Mouse (Mus musculus): ENCODE data around the gene Egfl8. TPM values are rescaled to one million over a fixed set of nuclear protein-coding genes. Genes with fewer than 3 reads are reported as not detected.
A peak's percentile ranks its signal among the peaks of the same experiment; 100 is the strongest.

Egfl8 gene
- polyA plus RNA-seq, 1 experiment from 2014 or later, result 1.3 TPM

DNA sequence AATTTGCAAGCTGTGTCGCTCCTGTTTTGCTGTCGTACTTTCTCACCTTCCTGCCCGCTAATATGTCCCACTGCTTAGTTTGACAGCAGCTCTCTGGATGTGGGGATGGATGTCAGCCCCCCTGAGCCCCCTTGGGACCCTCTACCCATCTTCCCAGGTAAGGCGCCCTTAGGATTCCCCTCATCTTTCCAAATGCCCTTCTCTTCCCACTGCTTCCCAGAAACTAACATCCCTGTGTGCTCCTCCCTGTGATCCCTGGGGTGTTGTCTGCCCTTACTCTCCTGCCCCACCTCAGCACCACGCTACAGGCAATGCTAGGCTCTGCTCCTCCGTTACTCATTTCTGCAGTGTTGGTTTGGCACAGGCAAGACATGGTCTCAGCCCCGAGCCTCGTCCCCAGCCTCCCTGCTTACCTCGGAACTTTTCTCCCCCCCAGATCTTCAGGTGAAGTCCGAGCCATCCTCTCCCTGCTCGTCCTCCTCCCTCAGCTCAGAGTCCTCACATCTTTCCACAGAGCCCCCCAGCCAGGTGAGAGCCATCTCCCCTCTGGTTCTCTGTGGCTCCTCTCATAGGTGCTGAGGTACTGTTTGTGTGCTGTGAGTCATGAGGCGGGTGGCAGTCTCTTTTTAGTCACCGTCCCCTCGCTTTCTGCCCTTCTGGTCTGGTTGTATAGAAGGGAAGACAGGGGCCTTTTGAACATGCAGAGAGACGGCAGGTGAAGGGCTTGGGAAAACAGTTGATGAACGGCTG lies 32.5 kb upstream of the Egfl8 start:
- H3K9ac ChIP-seq, result peak overlapping the region; percentile 88; the same call in 1 of the 2 replicates

DNA sequence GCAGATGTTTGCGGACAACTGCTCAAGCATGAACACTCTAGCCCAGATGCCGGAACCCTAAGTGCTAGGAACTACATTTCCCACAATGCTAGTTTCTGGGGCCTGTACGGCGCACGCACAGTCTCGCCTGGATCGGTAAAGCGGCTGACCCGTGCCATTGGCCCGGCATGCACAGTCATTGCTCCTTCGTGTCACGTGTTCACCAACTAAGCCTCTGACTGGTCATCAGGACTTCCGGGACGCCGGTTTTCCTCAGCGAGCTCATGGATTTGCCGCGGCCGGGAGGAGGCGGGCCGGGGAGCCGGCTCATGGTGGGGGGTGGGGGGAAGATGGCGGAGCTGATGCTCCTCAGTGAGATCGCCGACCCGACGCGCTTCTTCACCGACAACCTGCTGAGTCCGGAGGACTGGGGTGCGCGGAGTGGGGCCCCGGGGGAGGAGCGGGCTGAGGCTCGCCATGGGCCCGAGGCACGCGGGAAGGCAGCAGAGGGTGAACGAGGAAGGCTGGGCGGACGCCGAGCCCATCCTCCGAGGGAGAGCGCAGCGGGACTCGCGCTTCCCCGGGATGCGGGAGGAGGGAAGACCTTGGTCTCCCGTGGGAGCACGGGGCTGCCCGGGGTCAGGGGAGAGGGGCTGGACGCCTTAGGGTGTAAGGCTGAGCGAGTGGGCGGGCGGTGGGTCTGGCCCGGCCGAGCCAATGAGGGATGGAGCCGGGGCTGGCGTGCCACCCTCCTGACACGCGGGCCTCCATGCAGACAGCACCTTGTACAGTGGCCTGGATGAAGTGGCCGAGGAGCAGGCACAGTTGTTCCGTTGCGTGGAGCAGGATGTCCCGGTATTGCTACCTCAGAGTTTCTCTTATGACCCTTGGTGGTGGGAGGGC lies 31.4 kb upstream of the Egfl8 start, which contains the start of gene Atf6b:
Gene Atf6b, plus strand, starts transcription at position 241 of the 882 bp plus-strand sequence.
- Histone ChIP-seq H3K9ac (peak within 1 kb of the TSS; percentile 88), H3K4me2 (peak within 1 kb of the TSS; percentile 84), H3K4me3 (peak within 1 kb of the TSS; percentile 100), H3K9me3 (replicated peaks) (no peaks in the 10 kb centered on the region), H3K4me1 (replicated peaks) (peaks cover 29% of the 10 kb centered on the region), H3K27me3 (no peaks in the 10 kb centered on the region), H3K36me3 (peaks cover 30% of the 10 kb centered on the region), H3K27ac (peak within 1 kb of the TSS; percentile 76)
- WGBS, result under 1% methylated on average over 66 of the region's 66 CpGs
- ATAC-seq (replicated peaks; ENCODE audit: insufficient number of reproducible peaks, insufficient read depth, low FRiP score, low read depth), result peak; percentile 97

More for the DNA sequence above, 32.5 kb upstream of the Egfl8 start:
- Histone ChIP-seq H3K4me2 (peak overlapping the region; percentile 84), H3K4me3 (peak overlapping the region; percentile 100), H3K4me1 (replicated peaks) (peaks cover 29% of the 10 kb centered on the region), H3K27me3 (no peaks in the 10 kb centered on the region), H3K9me3 (replicated peaks) (no peaks in the 10 kb centered on the region), H3K27ac (no peak overlapping the region), H3K36me3 (peaks cover 42% of the 10 kb centered on the region)
- 80% methylated on average over 16 of the region's 16 CpGs for WGBS
- ATAC-seq (replicated peaks; ENCODE audit: insufficient number of reproducible peaks, insufficient read depth, low FRiP score, low read depth), result no peak

DNA sequence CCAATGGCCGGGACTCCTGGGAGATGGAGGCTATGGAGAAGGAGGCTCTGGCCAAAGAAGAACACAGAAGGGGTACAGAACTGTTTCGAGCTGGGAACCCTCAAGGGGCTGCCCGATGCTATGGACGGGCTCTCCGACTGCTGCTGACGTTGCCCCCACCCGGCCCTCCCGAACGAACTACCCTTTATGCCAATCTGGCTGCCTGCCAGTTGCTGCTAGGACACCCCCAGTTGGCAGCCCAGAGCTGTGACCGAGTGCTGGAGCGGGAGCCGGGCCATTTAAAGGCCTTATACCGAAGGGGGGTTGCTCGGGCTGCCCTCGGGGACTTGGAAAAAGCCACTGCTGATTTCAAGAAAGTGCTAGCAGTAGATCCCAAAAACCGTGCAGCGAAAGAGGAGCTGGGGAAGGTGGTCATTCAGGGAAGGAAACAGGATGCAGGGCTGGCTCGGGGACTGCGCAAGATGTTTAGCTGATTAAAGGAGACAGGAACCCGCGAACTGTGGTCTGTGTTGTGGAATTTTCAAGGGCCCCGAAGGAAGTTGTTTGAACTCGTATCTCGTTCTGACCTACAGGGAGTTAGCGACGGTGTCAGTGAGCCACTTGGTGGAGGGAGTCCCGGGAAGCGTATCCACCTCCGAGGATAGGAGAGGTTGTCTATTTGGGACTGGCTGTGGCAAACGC lies 30.2 kb upstream of the Egfl8 start:
- H3K4me1 ChIP-seq (replicated peaks), result peaks cover 34% of the 10 kb centered on the region
- peaks cover 18% of the 10 kb centered on the region for H3K36me3 ChIP-seq
- H3K4me2 ChIP-seq, result peak overlapping the region; percentile 84
- ATAC-seq (replicated peaks; ENCODE audit: insufficient number of reproducible peaks, insufficient read depth, low FRiP score, low read depth), result no peak
- no peaks in the 10 kb centered on the region for H3K9me3 ChIP-seq (replicated peaks)
- no peak overlapping the region for H3K27ac ChIP-seq
- H3K9ac ChIP-seq, result no peak overlapping the region
- 78% methylated on average over 30 of the region's 30 CpGs for WGBS
- H3K27me3 ChIP-seq, result no peaks in the 10 kb centered on the region
- H3K4me3 ChIP-seq, result no peak overlapping the region

DNA sequence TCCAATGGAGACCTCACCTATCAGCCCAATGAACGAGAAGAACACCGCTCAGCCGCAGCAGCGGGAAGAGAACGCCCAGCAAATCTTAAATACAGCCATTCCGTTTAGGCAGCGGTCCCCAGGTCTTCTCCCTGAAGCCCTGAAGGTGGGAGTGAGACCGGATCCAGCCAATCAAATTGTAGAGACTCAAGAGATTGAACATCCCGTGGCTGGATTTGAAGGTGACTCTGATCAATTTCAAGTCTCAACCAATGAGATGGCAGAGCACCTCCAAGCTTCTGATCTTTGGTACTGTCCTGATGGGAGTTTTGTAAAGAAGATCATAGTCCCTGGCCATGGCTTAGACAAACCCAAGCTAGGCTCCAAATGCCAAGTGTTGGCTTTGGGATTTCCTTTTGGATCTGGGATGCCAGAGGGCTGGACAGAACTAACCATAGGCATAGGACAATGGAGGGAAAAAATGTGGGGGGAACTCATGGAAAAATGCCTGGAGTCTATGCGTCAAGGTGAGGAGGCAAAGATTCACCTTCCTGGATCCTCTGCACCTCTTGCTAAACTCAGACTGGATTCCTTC lies 29.6 kb upstream of the Egfl8 start:
- Histone ChIP-seq H3K4me2 (peak overlapping the region; percentile 84), H3K9ac (peak overlapping the region; percentile 68), H3K4me1 (replicated peaks) (peaks cover 41% of the 10 kb centered on the region), H3K27me3 (no peaks in the 10 kb centered on the region), H3K9me3 (replicated peaks) (no peaks in the 10 kb centered on the region), H3K4me3 (peak overlapping the region; percentile 66), H3K36me3 (peaks cover 12% of the 10 kb centered on the region), H3K27ac (peak overlapping the region; percentile 79; the same call in 1 of the 2 replicates)
- ATAC-seq (replicated peaks; ENCODE audit: insufficient number of reproducible peaks, insufficient read depth, low FRiP score, low read depth), result no peak
- 38% methylated on average over 10 of the region's 10 CpGs for WGBS

DNA sequence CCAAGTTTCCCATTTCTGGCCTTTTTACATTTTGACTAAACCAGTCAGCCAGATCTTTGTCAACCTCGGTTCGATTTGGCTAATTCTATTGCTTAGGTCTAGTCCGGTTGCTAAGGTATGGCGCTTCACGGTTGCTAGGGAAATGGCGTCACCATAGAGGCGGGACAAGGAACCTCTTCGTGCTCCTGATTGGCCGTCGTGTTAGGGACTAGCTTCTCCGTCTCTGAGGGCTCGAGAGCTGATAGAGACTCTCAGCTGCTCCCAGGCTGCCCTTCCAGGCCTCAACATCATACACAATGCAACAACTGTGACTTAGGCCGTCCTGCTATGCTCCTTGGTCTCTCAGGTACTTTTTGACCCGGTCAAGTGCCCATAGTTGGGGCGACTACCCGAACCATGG lies 28.8 kb upstream of the Egfl8 start, which contains the start of gene Fkbpl:
Gene Fkbpl, plus strand, starts transcription at position 157 of the 400 bp plus-strand sequence.
- Histone ChIP-seq H3K9me3 (replicated peaks) (no peaks in the 10 kb centered on the region), H3K36me3 (peaks cover 7% of the 10 kb centered on the region; the same call in 1 of the 2 replicates), H3K27ac (peak within 1 kb of the TSS; percentile 79), H3K4me2 (peak within 1 kb of the TSS; percentile 84), H3K27me3 (no peaks in the 10 kb centered on the region), H3K9ac (peak within 1 kb of the TSS; percentile 68), H3K4me3 (peak within 1 kb of the TSS; percentile 66), H3K4me1 (replicated peaks) (peaks cover 41% of the 10 kb centered on the region)
- under 1% methylated on average over 16 of the region's 16 CpGs for WGBS
- ATAC-seq (replicated peaks; ENCODE audit: insufficient number of reproducible peaks, insufficient read depth, low FRiP score, low read depth), result peak; percentile 73

DNA sequence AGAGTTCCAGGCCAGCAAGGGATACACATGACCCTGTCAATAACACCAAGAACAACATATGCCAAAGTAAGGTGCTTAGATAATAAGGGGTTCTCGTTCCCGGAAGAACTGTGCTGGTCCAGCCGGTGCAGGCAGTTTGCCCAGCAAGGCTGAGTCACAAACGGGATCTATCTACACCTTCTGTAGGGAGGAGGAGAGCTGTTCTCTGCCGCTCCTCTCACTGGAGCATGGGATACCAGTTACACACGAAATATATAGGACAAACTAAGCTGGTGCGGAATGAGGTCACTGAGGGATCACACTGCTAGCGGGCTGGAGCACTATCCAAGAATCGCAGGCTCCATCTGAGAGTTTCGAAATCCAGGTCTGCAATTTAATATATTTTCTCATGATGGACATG lies 28.2 kb upstream of the Egfl8 start:
- Histone ChIP-seq H3K27ac (no peak overlapping the region), H3K4me1 (replicated peaks) (peaks cover 41% of the 10 kb centered on the region), H3K9ac (no peak overlapping the region), H3K27me3 (no peaks in the 10 kb centered on the region), H3K4me3 (no peak overlapping the region), H3K9me3 (replicated peaks) (no peaks in the 10 kb centered on the region), H3K36me3 (0 out of 2 replicates have a peak, but pooled peaks cover under 1% of the 10 kb centered on the region), H3K4me2 (no peak overlapping the region)
- no peak for ATAC-seq (replicated peaks; ENCODE audit: insufficient number of reproducible peaks, insufficient read depth, low FRiP score, low read depth)
- WGBS, result 67% methylated on average over 10 of the region's 10 CpGs

DNA sequence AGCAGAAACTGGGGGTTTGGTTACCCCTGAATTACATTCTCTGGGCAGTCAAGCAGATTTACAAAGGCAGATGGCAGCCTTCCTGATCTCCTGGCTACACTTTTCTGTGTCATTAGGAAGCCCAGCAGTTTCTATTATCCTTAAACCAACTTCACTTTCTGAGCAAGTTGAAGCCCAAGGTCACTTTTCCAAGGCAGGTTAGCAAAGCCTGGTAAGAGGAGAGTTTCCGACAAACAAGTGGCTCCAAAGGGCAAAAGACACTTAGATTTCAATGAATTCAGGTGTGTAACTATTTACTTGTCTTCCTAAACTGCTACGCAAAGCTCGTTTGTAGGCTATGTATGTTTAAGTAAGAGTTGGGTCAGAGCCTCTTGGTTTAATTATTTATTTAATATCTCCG lies 27.6 kb upstream of the Egfl8 start:
- H3K4me1 ChIP-seq (replicated peaks), result peaks cover 41% of the 10 kb centered on the region
- WGBS, result 87% methylated on average over 4 of the region's 4 CpGs
- H3K4me2 ChIP-seq, result no peak overlapping the region
- no peak overlapping the region for H3K4me3 ChIP-seq
- H3K27me3 ChIP-seq, result no peaks in the 10 kb centered on the region
- no peak overlapping the region for H3K27ac ChIP-seq
- ATAC-seq (replicated peaks; ENCODE audit: insufficient number of reproducible peaks, insufficient read depth, low FRiP score, low read depth), result no peak
- no peaks in the 10 kb centered on the region for H3K36me3 ChIP-seq
- no peaks in the 10 kb centered on the region for H3K9me3 ChIP-seq (replicated peaks)
- no peak overlapping the region for H3K9ac ChIP-seq

DNA sequence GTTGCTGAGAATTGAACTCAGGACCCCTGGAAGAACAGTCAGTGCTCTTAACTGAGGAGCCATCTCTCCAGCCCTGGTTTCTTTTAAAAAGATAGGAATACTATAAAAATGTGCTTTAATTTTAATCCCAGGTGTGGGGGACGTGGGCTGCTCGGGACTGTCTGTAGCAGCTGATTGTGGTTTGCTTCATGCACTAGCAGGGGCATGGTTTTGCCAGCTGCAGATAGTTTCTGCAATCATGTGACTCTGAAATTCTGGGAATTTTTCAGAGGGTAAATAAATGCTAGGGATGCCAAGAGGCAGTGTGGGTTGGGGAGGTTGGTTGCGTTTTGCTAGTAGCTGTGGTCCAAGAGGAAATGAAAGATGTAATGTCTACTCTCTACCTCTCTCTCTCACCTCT lies 26.2 kb upstream of the Egfl8 start:
- no peak overlapping the region for H3K27ac ChIP-seq
- no peak for ATAC-seq (replicated peaks; ENCODE audit: insufficient number of reproducible peaks, insufficient read depth, low FRiP score, low read depth)
- H3K4me3 ChIP-seq, result no peak overlapping the region
- H3K9ac ChIP-seq, result no peak overlapping the region
- no peak overlapping the region for H3K4me2 ChIP-seq
- H3K4me1 ChIP-seq (replicated peaks), result peaks cover 31% of the 10 kb centered on the region
- no peaks in the 10 kb centered on the region for H3K9me3 ChIP-seq (replicated peaks)
- 71% methylated on average over 3 of the region's 3 CpGs for WGBS
- H3K36me3 ChIP-seq, result no peaks in the 10 kb centered on the region
- H3K27me3 ChIP-seq, result 0 out of 2 replicates have a peak, but pooled peaks cover under 1% of the 10 kb centered on the region

DNA sequence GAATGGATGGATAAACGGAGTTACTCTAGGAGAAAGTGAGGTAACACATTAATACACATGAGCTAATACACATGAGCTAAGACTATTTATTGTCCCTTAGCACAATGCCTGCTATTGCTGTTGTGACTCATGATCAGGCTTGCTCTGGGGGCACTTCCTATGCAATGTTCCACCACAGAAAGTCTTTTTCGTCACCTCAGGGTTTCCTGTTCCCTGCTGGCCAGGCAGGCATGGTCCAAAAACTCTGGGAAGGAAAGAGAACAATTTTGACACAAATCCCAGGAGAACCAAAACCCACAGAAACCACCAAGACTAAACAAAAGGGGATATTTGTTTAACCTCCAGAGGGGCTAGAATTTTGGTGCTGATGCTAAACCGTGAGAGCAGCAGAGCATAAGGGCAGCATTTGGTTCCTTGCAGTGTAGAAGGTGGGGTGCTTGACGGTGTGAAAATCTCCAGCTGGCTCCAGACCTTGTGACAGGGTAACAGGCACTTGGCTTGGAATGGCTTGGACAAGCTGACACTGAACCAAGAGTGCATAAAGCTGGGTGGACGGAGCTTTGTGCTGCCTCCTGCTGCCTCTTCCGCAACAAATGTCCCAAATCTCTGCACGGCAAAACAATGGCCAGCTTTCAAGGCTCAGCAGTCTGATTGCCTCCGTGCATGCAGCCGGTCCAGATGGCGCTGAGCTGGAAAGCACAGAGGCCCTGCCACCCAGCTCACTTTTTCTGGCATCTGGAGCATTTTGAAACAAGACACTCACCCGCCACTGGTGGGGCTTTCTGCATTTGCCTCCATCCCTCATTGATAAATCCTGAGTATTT lies 25.2 kb upstream of the Egfl8 start:
- 16% methylated on average over 11 of the region's 11 CpGs for WGBS
- H3K27ac ChIP-seq, result peak overlapping the region; percentile 82
- H3K4me1 ChIP-seq (replicated peaks), result peaks cover 23% of the 10 kb centered on the region
- H3K36me3 ChIP-seq, result no peaks in the 10 kb centered on the region
- no peaks in the 10 kb centered on the region for H3K9me3 ChIP-seq (replicated peaks)
- H3K4me3 ChIP-seq, result no peak overlapping the region
- peak overlapping the region; percentile 40 for H3K9ac ChIP-seq
- 0 out of 2 replicates have a peak, but pooled peaks cover 8% of the 10 kb centered on the region for H3K27me3 ChIP-seq
- H3K4me2 ChIP-seq, result peak overlapping the region; percentile 6; the same call in 1 of the 2 replicates
- ATAC-seq (replicated peaks; ENCODE audit: insufficient number of reproducible peaks, insufficient read depth, low FRiP score, low read depth), result 0 out of 2 replicates have a peak, but pooled peaks have one; percentile 16

All from heart, embryonic 15.5 days (tissue).